Mouse (Mus musculus) urinary bladder, adult 2 months (tissue): ENCODE data around the gene Rhox4d. TPM values are rescaled to one million over a fixed set of nuclear protein-coding genes. Genes with fewer than 3 reads are reported as not detected.
"Not testable (repeated sequence)": the region's sequence is repeated elsewhere in the genome, so short reads cannot be mapped to it uniquely, and the experiment has no call there.

Experiments used
- DNase-seq: peaks from one replicate; pipeline ENCODE4 v3.0.0; 2022; ENCODE audit warnings: low spot score
- polyA plus RNA-seq: library from polyadenylated mRNA; depleted of rRNA; stranded (reverse); fragments of >200 nt; gene quantifications from 2 replicates; pipeline ENCODE4 v1.2.3, GENCODE M21; 2012; rRNA removed

Gene Rhox4d
- polyA plus RNA-seq, result not detected in 2 replicates

- not testable (repeated sequence) for DNase-seq
Measured at GRCm38 (mm10) chrX:37514059-37514458, at the start of gene Rhox4d. TSS of gene Rhox4d (plus strand) at chrX:37514359.

- DNase-seq, result not testable (repeated sequence)
Measured at GRCm38 (mm10) chrX:37480037-37480436, 34.1 kb upstream of the Rhox4d start, which contains the start of gene Rhox4c. TSS of gene Rhox4c (plus strand) at chrX:37480337.

GRCm38 (mm10) chrX:37530152-37530551 lies 16.0 kb downstream of the Rhox4d start, which contains the start of gene Rhox2e:
TSS of gene Rhox2e (plus strand) at chrX:37530452.
- not testable (repeated sequence) for DNase-seq

GRCm38 (mm10) chrX:37541719-37542118 lies 27.6 kb downstream of the Rhox4d start, which contains the start of gene Rhox3e:
TSS of gene Rhox3e (plus strand) at chrX:37542019.
- DNase-seq, result not testable (repeated sequence)

GRCm38 (mm10) chrX:37557112-37557511 lies 43.0 kb downstream of the Rhox4d start, which contains the start of gene Rhox4e:
TSS of gene Rhox4e (plus strand) at chrX:37557412.
- DNase-seq, result not testable (repeated sequence)

Other genes starting within 250 kb of the Rhox4d start
- gene Rhox4a, start 249.0 kb upstream of the Rhox4d start, polyA plus RNA-seq, result not detected in 2 replicates
- not detected in 2 replicates for gene Rhox3a2, start 134.3 kb upstream of the Rhox4d start, polyA plus RNA-seq
- gene Rhox4a2, start 123.5 kb upstream of the Rhox4d start, polyA plus RNA-seq, result not detected in 2 replicates
- not detected in 2 replicates for gene Rhox2b, start 102.3 kb upstream of the Rhox4d start, polyA plus RNA-seq
- gene Rhox4b, start 81.9 kb upstream of the Rhox4d start, polyA plus RNA-seq, result not detected in 2 replicates
- gene Rhox2c, start 60.7 kb upstream of the Rhox4d start, polyA plus RNA-seq, result not detected in 2 replicates
- not detected in 2 replicates for gene Rhox3c, start 55.8 kb upstream of the Rhox4d start, polyA plus RNA-seq
- gene Rhox4c, start 34.0 kb upstream of the Rhox4d start, polyA plus RNA-seq, result not detected in 2 replicates
- gene Rhox2d, start 20.9 kb upstream of the Rhox4d start, polyA plus RNA-seq, result not detected in 2 replicates
- not detected in 2 replicates for gene Rhox2e, start 16.1 kb downstream of the Rhox4d start, polyA plus RNA-seq
- gene Rhox3e, start 27.7 kb downstream of the Rhox4d start, polyA plus RNA-seq, result not detected in 2 replicates
- not detected in 2 replicates for gene Rhox4e, start 43.1 kb downstream of the Rhox4d start, polyA plus RNA-seq
- gene Rhox2f, start 57.0 kb downstream of the Rhox4d start, polyA plus RNA-seq, result not detected in 2 replicates
- not detected in 2 replicates for gene Rhox3f, start 66.6 kb downstream of the Rhox4d start, polyA plus RNA-seq
- gene Rhox4f, start 93.3 kb downstream of the Rhox4d start, polyA plus RNA-seq, result not detected in 2 replicates
- not detected in 2 replicates for gene Rhox3g, start 114.3 kb downstream of the Rhox4d start, polyA plus RNA-seq
- not detected in 2 replicates for gene Rhox2g, start 129.1 kb downstream of the Rhox4d start, polyA plus RNA-seq
- gene Rhox4g, start 137.0 kb downstream of the Rhox4d start, polyA plus RNA-seq, result not detected in 2 replicates
- not detected in 2 replicates for gene Rhox3h, start 154.4 kb downstream of the Rhox4d start, polyA plus RNA-seq
- not detected in 2 replicates for gene Rhox2h, start 158.9 kb downstream of the Rhox4d start, polyA plus RNA-seq